Comparison of ENCODE assay signal across 18 mouse cellular contexts in the genomic region with DNA sequence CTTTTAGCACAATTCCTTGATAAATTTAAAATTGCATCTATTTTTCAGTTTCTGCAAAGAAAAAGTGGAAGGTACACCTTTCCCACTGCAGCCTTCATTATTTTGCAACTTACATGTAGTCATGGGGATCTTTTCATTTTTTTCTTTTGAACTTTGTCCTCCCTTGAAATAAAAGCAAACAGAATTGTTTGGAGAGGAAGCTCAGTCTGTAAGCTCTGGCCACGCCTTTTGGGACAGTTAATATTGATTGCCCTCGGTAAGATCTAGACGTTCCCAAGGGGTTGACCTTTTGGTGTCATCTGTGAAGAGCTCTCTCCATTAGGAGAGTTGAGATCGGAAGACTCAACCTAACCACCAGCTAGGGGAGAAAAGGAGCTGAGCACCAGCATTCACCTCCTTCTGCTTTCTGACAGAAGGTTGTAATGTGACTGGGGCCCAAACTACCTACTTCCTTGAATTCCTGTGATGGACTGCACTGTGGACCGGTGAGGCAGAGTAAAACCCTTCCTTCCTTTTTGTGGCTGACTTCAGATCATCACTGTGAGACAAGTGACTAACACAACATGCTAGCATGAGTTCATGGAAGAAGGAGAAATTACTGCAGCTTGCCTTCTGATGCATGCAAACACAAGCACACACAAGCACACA.
DNase-seq lines count a peak whose midpoint lies in the region; ATAC-seq and TF ChIP-seq lines count a peak whose summit lies in the region.
"Had no signal": no experiment of that assay in that cellular context is flagged by ENCODE, and none has a peak within 500 bp of the region (broad histone marks: within the 10 kb centered on the region; RNA-seq: fewer than 3 reads in every experiment).

No protein-coding gene starts in this region.

- H3K4me1 ChIP-seq in liver, embryonic 14.5 days (replicated peaks; ENCODE audit: control insufficient read depth in 2 of 2, insufficient read depth in 2 of 2, low read length in 1 of 2): no peaks in the 10 kb centered on the region
- no peaks in the 10 kb centered on the region for H3K4me1 ChIP-seq in liver, embryonic 11.5 days (replicated peaks; ENCODE audit: control insufficient read depth, insufficient read depth, low read length)
- peaks cover 3% of the 10 kb centered on the region; the same call in 1 of the 2 replicates for H3K4me1 ChIP-seq in intestine, embryonic 16.5 days (ENCODE audit: control insufficient read depth, insufficient read depth, low read length)
- H3K4me1 ChIP-seq in liver, embryonic 16.5 days (ENCODE audit: control insufficient read depth, low read depth, low read length): no peaks in the 10 kb centered on the region
- H3K4me1 ChIP-seq in thymus, adult 2 months (replicated peaks; ENCODE audit: control insufficient read depth, insufficient read depth, low read length): no peaks in the 10 kb centered on the region
- H3K4me1 ChIP-seq: embryonic facial prominence, embryonic 13.5 days; forebrain, embryonic 12.5 days; heart, embryonic 12.5 days; hindbrain, embryonic 10.5 days had no signal

- no peaks in the 10 kb centered on the region for H3K36me3 ChIP-seq in liver, embryonic 14.5 days (replicated peaks; ENCODE audit: control insufficient read depth, insufficient read depth, low read depth)
- no peaks in the 10 kb centered on the region for H3K36me3 ChIP-seq in liver, embryonic 11.5 days (ENCODE audit: control insufficient read depth, insufficient read depth, low read length)
- no peaks in the 10 kb centered on the region for H3K36me3 ChIP-seq in intestine, embryonic 16.5 days (ENCODE audit: control insufficient read depth, insufficient read depth, low read length)
- H3K36me3 ChIP-seq in liver, embryonic 16.5 days (ENCODE audit: control insufficient read depth, insufficient read depth): no peaks in the 10 kb centered on the region
- H3K36me3 ChIP-seq in thymus, adult 2 months (ENCODE audit: control insufficient read depth, insufficient read depth, low read length): no peaks in the 10 kb centered on the region
- H3K36me3 ChIP-seq: embryonic facial prominence, embryonic 13.5 days; forebrain, embryonic 12.5 days; heart, embryonic 12.5 days; hindbrain, embryonic 10.5 days had no signal

- H3K4me3 ChIP-seq in liver, embryonic 14.5 days (ENCODE audit: insufficient read depth in 1 of 2, low read depth in 2 of 2, low read length in 2 of 2): no peak overlapping the region
- H3K4me3 ChIP-seq in liver, embryonic 11.5 days (ENCODE audit: low read depth, low read length): no peak overlapping the region
- no peak overlapping the region for H3K4me3 ChIP-seq in intestine, embryonic 16.5 days (ENCODE audit: low read length)
- H3K4me3 ChIP-seq in liver, embryonic 16.5 days (ENCODE audit: low read depth, low read length): no peak overlapping the region
- no peak overlapping the region for H3K4me3 ChIP-seq in thymus, adult 2 months (ENCODE audit: control insufficient read depth, insufficient read depth, low read length)
- H3K4me3 ChIP-seq: embryonic facial prominence, embryonic 13.5 days; forebrain, embryonic 12.5 days; heart, embryonic 12.5 days; hindbrain, embryonic 10.5 days had no signal

- H3K27me3 ChIP-seq in liver, embryonic 14.5 days (ENCODE audit: control insufficient read depth, insufficient read depth, low read length): no peaks in the 10 kb centered on the region
- H3K27me3 ChIP-seq in liver, embryonic 11.5 days (replicated peaks; ENCODE audit: control insufficient read depth, insufficient read depth, low read length): no peaks in the 10 kb centered on the region
- H3K27me3 ChIP-seq in intestine, embryonic 16.5 days (replicated peaks; ENCODE audit: control insufficient read depth, insufficient read depth, low read length): no peaks in the 10 kb centered on the region
- no peaks in the 10 kb centered on the region for H3K27me3 ChIP-seq in liver, embryonic 16.5 days (ENCODE audit: control insufficient read depth, insufficient read depth, low read depth, low read length)
- no peaks in the 10 kb centered on the region for H3K27me3 ChIP-seq in thymus, adult 2 months (ENCODE audit: control insufficient read depth, insufficient read depth, low read length)
- H3K27me3 ChIP-seq: embryonic facial prominence, embryonic 13.5 days; forebrain, embryonic 12.5 days; heart, embryonic 12.5 days had no signal

- H3K4me2 ChIP-seq in liver, embryonic 14.5 days (ENCODE audit: low read depth): no peak overlapping the region
- no peak overlapping the region for H3K4me2 ChIP-seq in liver, embryonic 11.5 days
- H3K4me2 ChIP-seq in intestine, embryonic 16.5 days (ENCODE audit: low read depth, low read length): no peak overlapping the region
- no peak overlapping the region for H3K4me2 ChIP-seq in liver, embryonic 16.5 days (ENCODE audit: low read depth, low read length)
- H3K4me2 ChIP-seq: embryonic facial prominence, embryonic 13.5 days; forebrain, embryonic 12.5 days; heart, embryonic 12.5 days had no signal

- no peaks in the 10 kb centered on the region for H3K9me3 ChIP-seq in liver, embryonic 14.5 days (ENCODE audit: control insufficient read depth, low read length)
- no peaks in the 10 kb centered on the region for H3K9me3 ChIP-seq in liver, embryonic 11.5 days (ENCODE audit: control insufficient read depth, low read length)
- no peaks in the 10 kb centered on the region for H3K9me3 ChIP-seq in intestine, embryonic 16.5 days (ENCODE audit: control insufficient read depth, low read length)
- no peaks in the 10 kb centered on the region for H3K9me3 ChIP-seq in liver, embryonic 16.5 days (replicated peaks; ENCODE audit: control insufficient read depth, low read length)
- H3K9me3 ChIP-seq: embryonic facial prominence, embryonic 13.5 days; forebrain, embryonic 12.5 days; heart, embryonic 12.5 days; hindbrain, embryonic 10.5 days had no signal

- no peak for TF ChIP-seq EP300 in liver, embryonic 14.5 days (IDR thresholded peaks at IDR 0.05; ENCODE audit: low read depth)

- 0 out of 2 replicates have a peak, but pooled peaks have one; percentile 26 for ATAC-seq in liver, embryonic 14.5 days (ENCODE audit: insufficient read depth)
- ATAC-seq in liver, embryonic 11.5 days (replicated peaks; ENCODE audit: low FRiP score): no peak
- ATAC-seq in intestine, embryonic 16.5 days: peak; percentile 95
- peak; percentile 65 for ATAC-seq in liver, embryonic 16.5 days (ENCODE audit: low read depth)
- ATAC-seq: forebrain, embryonic 16.5 days had no signal

- peak; percentile 0 to 5 (median 4) for DNase-seq in liver, embryonic 14.5 days (ENCODE audit: low read depth in 3 of 3, low spot score in 3 of 3)
- no peak for DNase-seq in liver, embryonic 11.5 days (ENCODE audit: low spot score)
- DNase-seq in yolk sac, embryonic 10.5 days (ENCODE audit: low spot score): peak; percentile 33
- no peak for DNase-seq in thymus, adult 2 months
- no peak for DNase-seq in adrenal gland, adult 2 months
- no peak for DNase-seq in layer of hippocampus, adult 8-10 months (ENCODE audit: low spot score in 2 of 2)
- DNase-seq: adrenal gland, postnatal 10 days; cerebellum, adult 11 months; cerebellum, adult 9-10 months; cerebellum, postnatal 25 days; gastrocnemius, postnatal 10 days had no signal

- H3K9ac ChIP-seq in liver, embryonic 14.5 days (replicated peaks): no peak overlapping the region
- no peak overlapping the region for H3K9ac ChIP-seq in liver, embryonic 11.5 days (ENCODE audit: low read depth, low read length)
- no peak overlapping the region for H3K9ac ChIP-seq in intestine, embryonic 16.5 days (ENCODE audit: low read depth, low read length)
- no peak overlapping the region for H3K9ac ChIP-seq in liver, embryonic 16.5 days (ENCODE audit: low read depth, low read length)
- H3K9ac ChIP-seq: embryonic facial prominence, embryonic 13.5 days; forebrain, embryonic 12.5 days; heart, embryonic 12.5 days had no signal

- 31% methylated on average over 5 of the region's 5 CpGs for WGBS in liver, embryonic 14.5 days (ENCODE audit: insufficient replicate concordance)
- WGBS in liver, embryonic 11.5 days: 49% methylated on average over 5 of the region's 5 CpGs
- WGBS in intestine, embryonic 16.5 days: 43% methylated on average over 5 of the region's 5 CpGs
- WGBS in liver, embryonic 16.5 days (ENCODE audit: insufficient replicate concordance): 26% methylated on average over 5 of the region's 5 CpGs
- 59% methylated on average over 5 of the region's 5 CpGs for WGBS in thymus, adult 2 months

- H3K27ac ChIP-seq in liver, embryonic 14.5 days: no peak overlapping the region
- H3K27ac ChIP-seq in liver, embryonic 11.5 days (ENCODE audit: low read depth, low read length): no peak overlapping the region
- H3K27ac ChIP-seq in intestine, embryonic 16.5 days (ENCODE audit: low read length): no peak overlapping the region
- H3K27ac ChIP-seq in liver, embryonic 16.5 days (ENCODE audit: low read length): no peak overlapping the region
- no peak overlapping the region for H3K27ac ChIP-seq in thymus, adult 2 months (ENCODE audit: control insufficient read depth, insufficient read depth, low read length)
- H3K27ac ChIP-seq: embryonic facial prominence, embryonic 13.5 days; forebrain, embryonic 12.5 days; hindbrain, embryonic 10.5 days had no signal

- TF ChIP-seq CTCF in liver, embryonic 14.5 days (IDR thresholded peaks at IDR 0.05; ENCODE audit: low read depth): no peak
- TF ChIP-seq CTCF in thymus, adult 2 months (IDR thresholded peaks at IDR 0.05; ENCODE audit: borderline replicate concordance, control insufficient read depth, extremely low read depth, insufficient read depth, low read length, poor library complexity): no peak

- TF ChIP-seq POLR2A in thymus, adult 2 months (IDR thresholded peaks at IDR 0.05; ENCODE audit: control insufficient read depth, extremely low read depth, insufficient read depth, low read length, poor library complexity): no peak

Comparison
In these comparisons a context has a peak if more than half of its experiments do, and no peak if none do; other contexts are left out.
1. DNase-seq: peak in liver, embryonic 14.5 days (3 of 3) and yolk sac, embryonic 10.5 days (single experiment); none in liver, embryonic 11.5 days (single experiment), thymus, adult 2 months (single experiment), adrenal gland, adult 2 months (single experiment) and layer of hippocampus, adult 8-10 months (0 of 2).